Mouse (Mus musculus) cerebellum, adult 8-10 months (tissue): ENCODE measurements around the gene Repin1.
"Not testable (repeated sequence)": the region's sequence is repeated elsewhere in the genome, so short reads cannot be mapped to it uniquely, and the experiment has no call there.

Experiments
- DNase-seq: peaks from one replicate; pipeline ENCODE4 v3.0.0; 2022

Repin1 gene

DNA sequence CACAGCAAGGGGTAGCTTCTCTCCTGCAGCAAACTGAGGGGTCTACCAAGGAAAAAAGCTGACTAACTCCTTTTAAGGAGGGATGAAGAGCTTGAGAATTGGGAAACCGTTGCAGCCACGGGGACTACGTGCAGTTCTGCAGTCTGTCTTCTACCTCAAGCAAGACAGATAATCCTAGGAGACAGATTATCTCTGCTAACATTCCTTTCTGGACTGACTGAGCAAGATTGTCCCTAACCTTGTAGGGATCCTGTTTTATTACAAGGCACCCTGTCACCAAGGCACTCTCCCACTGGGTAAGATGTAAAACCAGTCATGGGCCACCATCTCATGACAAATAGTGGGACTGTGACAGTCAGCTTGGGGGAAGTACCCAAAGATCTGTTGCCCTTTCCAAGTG, 12.4 kb upstream of the Repin1 start:
- no peak for DNase-seq

GRCm38 (mm10) chr6:48582037-48582436, 11.6 kb upstream of the Repin1 start:
- DNase-seq: peak; percentile 67

DNA sequence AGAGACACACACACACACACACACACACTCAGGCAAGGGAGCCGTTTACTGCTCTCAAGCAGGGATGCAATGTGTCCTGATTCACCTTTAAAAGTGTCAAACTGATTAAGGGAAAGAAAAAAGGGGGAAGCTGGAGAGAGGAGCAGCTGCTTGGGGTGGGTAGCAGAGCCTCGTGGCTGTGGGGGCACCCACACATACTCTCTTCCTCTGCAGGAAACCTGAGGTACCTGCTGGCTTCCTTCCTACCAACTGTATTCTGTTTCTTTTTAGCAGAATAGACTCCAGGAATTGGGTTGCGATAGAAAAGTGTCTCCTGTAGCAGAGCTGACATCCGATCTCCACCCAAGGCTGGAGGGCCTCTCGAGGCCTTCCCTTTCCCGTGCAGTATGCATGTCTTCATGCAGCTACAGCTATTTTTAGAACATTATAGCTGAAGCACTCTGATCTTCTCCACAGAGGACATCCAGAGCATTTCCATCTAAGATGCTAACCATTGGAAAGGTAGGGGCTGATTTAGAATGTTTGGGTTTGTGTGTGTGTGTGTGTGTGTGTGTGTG, 4.4 kb upstream of the Repin1 start, which contains the start of gene Gm45021:
Gene Gm45021, plus strand, starts transcription at position 417 of the 557 bp plus-strand sequence.
- no peak for DNase-seq

DNA sequence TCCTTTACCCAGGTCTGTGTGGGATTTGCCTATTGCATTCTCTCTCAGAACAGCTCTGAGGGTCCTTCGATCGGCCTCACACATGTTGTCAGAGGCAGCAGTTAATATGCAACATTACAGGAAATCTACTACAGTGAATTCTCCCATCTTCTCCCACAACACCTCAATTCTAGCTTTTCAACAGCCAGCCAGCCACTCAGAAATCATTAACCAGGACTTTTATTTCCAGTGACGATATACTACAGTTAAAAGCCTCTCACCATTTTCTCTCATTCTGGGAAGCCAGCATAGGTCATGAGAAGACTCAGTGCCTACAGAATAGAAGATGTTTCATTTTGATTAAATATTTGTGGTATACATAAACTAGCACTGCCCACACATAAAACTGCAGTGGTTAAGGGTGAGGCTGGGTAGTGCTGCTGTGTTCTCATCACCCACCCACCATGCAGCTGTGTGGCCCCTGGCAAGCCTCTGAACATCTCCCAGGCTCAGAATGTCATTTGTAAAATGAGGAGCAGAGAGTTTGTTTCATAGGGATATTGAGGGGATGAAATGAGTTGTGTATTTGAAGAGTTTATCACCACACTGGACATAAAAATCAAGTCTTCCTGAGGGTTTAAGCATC, 2.4 kb upstream of the Repin1 start:
- no peak for DNase-seq

GRCm38 (mm10) chr6:48591871-48592270, 1.8 kb upstream of the Repin1 start:
- no peak for DNase-seq

GRCm38 (mm10) chr6:48594043-48594738, 508 bp downstream of the Repin1 start:
- peak; percentile 53 for DNase-seq

DNA sequence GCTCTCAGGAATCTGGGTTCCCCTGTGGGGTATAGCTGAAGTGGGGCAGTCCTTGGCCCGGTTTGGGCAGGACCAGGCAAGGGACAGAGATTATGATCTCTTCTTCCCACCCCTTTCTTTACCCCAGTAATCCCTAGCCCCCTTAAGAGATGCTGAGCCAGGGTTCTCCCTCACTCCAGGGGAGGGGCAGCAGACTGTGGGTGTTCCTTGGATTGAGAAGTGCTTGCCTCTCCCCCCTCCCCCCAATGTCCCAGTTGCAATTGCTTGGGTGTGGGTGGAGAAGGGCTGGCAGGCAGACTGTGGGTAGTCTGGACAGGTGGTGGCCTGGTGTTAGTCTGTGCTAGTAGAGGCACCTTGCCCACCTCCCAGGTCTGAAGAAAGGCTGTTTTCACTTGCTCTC, 1.6 kb downstream of the Repin1 start:
- no peak for DNase-seq

DNA sequence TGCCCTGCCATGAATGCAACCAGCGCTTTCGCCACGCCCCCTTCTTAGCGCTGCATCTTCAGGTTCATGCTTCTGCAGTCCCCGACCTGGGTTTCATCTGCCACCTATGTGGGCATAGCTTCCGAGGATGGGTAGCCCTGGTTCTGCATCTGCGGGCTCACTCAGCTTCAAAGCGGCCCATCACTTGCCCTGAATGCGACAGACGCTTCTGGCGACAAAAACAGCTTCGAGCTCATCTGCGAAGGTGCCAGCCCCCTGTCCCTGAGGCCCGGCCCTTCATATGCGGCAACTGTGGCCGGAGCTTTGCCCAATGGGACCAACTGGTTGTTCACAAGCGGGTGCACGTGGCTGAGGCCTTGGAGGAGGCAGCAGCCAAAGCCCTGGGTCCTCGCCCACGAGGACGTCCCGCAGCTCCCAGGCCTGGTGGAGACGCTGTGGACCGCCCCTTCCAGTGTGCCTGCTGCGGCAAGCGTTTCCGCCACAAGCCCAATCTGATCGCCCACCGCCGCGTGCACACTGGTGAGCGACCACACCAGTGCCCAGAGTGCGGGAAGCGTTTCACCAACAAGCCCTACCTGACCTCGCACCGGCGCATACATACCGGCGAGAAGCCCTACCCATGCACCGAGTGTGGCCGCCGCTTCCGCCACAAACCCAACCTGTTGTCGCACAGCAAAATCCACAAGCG, 3.0 kb downstream of the Repin1 start:
- peak; percentile 29 for DNase-seq

GRCm38 (mm10) chr6:48597233-48597625, 3.5 kb downstream of the Repin1 start:
- DNase-seq: no peak

GRCm38 (mm10) chr6:48600594-48600993, 6.9 kb downstream of the Repin1 start:
- no peak for DNase-seq

DNA sequence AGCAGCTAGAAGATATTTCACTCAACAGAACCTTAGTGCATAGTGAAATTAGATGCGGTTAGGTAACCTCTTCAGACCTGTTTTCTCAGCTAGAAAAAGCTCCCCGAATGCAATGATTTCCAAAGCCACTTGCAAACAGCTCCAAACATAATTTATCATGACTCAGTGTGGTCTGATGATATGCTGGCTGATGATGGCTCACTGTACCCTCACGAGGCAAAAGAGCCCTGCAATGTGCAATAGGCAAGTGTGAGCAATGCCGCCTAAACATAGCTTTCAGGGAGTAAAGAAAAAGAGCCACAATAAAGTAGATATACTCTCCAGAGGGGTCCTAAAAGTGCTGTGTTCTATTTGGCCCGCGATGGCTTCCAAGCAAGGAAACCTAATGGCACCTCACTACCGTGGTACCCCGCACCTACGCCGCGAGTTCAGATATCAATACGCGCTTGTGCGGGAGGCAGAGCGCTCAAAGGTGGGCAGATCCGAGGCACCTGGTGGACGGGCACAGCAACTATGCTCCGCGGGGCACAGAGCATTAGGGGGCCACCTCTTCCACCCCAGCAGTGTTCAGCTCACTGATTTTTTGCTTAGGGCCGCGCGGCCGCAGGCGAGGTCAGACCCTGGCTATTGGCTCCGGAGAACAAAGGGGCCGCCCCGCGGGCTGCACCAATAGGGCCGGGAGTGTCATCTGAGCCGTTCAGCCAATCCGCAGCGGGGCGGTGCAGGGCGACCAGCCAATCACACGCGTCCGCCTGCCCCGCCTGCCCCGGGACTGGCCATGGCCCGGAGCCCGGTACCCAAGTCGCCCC, 7.8 kb downstream of the Repin1 start, which contains the start of gene Zfp775:
Gene Zfp775, plus strand, starts transcription at position 793 of the 809 bp plus-strand sequence.
- DNase-seq: peak; percentile 98

DNA sequence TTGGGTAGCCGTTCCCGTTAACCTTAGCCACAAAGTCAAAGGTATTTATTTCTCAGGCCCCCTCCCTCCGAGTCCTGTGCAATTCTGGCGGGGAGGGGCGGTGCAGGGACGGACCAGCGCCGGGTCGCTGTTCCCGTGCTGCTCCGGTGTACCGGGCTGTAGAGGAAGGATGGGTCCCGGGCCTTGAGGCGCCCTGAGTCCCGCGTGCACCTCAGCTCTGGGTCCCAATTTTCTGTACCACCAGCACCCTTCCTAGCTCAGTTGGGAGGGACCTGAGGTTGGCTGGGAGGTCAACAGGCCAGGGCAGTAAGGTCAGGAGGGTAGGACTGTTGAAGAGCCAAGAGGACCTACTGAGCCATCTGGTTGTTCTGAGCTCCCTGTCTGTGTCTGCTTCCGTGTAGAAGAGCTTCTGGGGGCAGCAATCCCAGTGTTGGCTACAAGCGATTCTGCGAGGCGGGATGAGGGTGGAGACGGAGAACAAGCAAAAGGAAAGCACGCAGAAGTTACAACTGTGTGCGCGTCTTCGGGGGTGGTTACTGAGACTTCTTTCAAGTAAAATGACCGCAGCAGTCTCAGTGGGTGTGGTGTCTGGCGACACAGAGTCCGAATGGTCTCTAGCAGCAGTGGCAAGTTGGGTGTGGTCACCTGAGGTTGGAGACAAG, 8.5 kb downstream of the Repin1 start:
- DNase-seq: no peak

GRCm38 (mm10) chr6:48608124-48608523, 14.4 kb downstream of the Repin1 start:
- DNase-seq: no peak

GRCm38 (mm10) chr6:48609512-48609911, 15.8 kb downstream of the Repin1 start:
- no peak for DNase-seq

GRCm38 (mm10) chr6:48610657-48611056, 17.0 kb downstream of the Repin1 start:
- DNase-seq: no peak

DNA sequence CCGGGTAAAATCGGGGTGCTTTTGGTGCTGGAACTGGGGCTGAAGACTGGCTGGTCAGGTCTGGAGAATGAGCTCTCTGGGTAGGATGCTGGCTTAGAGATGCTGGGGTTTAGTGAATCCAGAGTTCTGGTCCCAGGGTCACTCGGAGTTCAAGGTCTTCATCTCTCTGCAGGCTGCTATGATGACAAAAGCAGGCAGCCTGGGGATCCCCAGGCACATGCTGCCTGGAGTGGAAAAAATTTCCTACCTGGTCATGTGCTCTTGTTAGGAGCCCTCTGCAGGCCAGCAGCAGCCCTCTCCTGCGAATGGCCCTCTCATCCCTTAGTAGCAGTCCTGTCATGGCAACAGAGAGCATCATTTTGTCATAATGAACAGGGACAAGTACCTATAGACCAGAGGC, 19.8 kb downstream of the Repin1 start:
- no peak for DNase-seq

DNA sequence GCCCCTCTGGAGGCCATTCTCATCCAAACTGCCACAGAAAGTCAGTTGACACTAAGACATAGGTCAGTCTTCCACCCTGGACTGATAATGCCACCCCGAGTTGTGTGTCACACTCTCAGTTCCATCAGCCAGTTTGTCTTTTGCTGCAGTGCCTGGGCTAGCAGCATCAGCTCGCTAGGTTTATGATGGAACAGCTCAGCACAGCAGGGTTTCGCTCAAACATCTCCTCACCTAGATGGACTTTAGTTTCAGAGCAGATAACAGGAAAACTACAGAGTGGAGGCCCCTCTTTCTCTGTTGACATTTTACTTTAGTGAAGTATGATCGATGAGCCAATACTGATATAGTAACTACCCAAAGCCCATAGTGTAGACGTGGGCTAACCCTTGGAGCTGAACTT, 21.1 kb downstream of the Repin1 start:
- no peak for DNase-seq

DNA sequence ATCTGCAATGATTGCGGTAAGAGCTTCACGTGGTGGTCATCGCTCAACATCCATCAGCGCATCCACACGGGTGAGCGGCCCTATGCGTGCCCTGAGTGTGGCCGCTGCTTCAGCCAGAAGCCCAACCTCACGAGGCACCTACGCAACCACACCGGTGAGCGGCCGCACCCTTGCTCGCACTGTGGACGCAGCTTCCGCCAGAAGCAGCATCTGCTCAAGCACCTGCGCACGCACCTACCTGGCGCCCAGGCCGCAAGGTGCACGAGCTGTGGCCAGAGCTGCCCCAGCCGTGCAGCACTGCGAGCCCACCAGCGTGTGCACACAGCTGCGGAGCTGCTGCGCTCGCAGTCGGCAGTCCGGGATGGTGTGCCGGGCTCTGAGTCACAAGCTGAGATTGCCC, 26.3 kb downstream of the Repin1 start:
- no peak for DNase-seq

DNA sequence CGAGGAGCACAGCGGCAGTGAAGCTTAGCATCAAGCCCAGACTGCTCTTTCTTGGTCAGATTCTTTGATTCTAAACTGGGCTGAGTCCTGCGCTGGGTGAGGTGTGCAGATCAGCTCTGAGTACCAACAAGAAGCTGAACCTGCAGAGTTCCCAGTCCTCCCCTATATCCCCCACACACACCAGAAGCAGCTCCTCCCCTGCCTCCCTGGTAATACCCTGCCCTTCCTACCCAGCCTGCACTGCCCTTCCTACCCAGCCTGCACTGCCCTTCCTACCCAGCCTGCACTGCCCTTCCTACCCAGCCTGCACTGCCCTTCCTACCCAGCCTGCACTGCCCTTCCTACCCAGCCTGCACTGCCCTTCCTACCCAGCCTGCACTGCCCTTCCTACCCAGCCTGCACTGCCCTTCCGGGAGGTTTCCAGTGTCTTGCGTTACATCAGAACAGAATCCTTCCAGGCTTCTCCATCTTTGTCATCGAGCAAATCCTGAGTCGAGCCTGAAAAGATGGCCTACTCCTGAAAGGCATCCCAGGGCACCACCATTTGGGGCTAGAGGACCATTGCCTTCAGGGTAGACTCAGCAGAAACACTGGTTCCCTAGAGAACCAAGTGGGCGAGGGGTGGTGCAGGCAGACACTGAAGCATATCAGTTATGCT, 28.6 kb downstream of the Repin1 start:
- not testable (repeated sequence) for DNase-seq

- DNase-seq: no peak
These were observed 29.8 kb downstream of the Repin1 start for GRCm38 (mm10) chr6:48623460-48623859.

GRCm38 (mm10) chr6:48626464-48626863, 32.8 kb downstream of the Repin1 start, which contains the start of gene AI854703:
AI854703 (plus strand) TSS chr6:48626764.
- DNase-seq: no peak

GRCm38 (mm10) chr6:48626984-48627383, 33.3 kb downstream of the Repin1 start:
- peak; percentile 65 for DNase-seq
